Mouse (Mus musculus): ENCODE measurements at regions not wholly inside any gene's neighbourhood (a gene's known extent, or its start where the extent isn't known, plus 50 kb on each side); places are given as distances from the start of the nearest gene placed in this dataset.
A peak's percentile ranks its signal among the peaks of the same experiment; 100 is the strongest.

DNA sequence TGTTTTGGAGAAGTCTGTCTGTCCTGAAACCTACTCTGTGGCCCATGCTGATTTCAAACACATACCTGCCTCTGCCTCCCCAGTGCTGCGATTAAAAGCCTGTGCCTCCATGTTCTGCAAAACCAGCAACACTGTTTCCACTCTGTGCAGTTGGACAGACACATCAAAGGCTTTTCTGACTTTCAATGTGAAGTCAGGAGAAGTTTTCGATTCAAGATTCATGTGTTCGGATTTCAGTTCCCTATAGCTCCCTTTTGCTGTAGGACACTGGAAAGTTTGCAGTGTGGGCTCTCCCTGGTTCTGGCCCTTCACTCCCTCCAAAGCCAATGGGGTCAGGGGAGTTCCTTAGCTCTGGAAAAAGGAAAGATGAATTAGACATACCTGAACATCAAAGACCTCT, 154.5 kb upstream of the Klf4 start:
- H3K9ac ChIP-seq (replicated peaks): no peak overlapping the region
- no peak overlapping the region for H3K27ac ChIP-seq
- WGBS: 89% methylated on average over 3 of the region's 3 CpGs
- no peaks in the 10 kb centered on the region for H3K36me3 ChIP-seq
- no peak overlapping the region for H3K4me3 ChIP-seq (replicated peaks)
- no peaks in the 10 kb centered on the region for H3K27me3 ChIP-seq
- H3K4me1 ChIP-seq (replicated peaks): no peaks in the 10 kb centered on the region
- H3K4me2 ChIP-seq: no peak overlapping the region
- no peaks in the 10 kb centered on the region for H3K9me3 ChIP-seq
- ATAC-seq (ENCODE audit: insufficient number of reproducible peaks, insufficient read depth, low FRiP score, low TSS enrichment, low read depth): no peak

DNA sequence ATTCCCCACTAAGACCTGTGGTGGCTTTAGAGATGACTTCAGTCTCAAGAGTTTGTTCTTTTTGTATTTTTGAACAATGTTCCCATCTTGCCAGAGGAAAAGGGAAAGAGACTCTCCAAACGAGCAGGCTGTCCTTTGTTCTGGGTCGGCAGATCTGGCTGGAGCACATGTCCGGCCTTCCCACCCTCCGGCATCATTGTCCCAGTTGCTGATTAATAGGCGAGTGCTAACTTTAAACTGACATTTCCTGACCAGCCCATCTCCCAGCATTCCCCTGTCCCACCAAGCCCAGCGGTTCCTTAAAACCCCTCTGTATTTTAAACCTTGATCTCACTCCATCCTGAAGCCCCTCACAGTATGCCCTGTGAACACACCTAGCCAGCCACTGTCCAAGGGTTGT, 140.0 kb upstream of the Klf4 start:
- Histone ChIP-seq H3K4me3 (replicated peaks) (no peak overlapping the region), H3K4me1 (replicated peaks) (no peaks in the 10 kb centered on the region), H3K4me2 (no peak overlapping the region), H3K27me3 (no peaks in the 10 kb centered on the region), H3K9ac (replicated peaks) (no peak overlapping the region), H3K36me3 (no peaks in the 10 kb centered on the region), H3K27ac (no peak overlapping the region), H3K9me3 (no peaks in the 10 kb centered on the region)
- WGBS: 71% methylated on average over 6 of the region's 6 CpGs
- ATAC-seq (ENCODE audit: insufficient number of reproducible peaks, insufficient read depth, low FRiP score, low TSS enrichment, low read depth): no peak

GRCm38 (mm10) chr4:55670258-55670657, 138.0 kb upstream of the Klf4 start:
- no peak for ATAC-seq (ENCODE audit: insufficient number of reproducible peaks, insufficient read depth, low FRiP score, low TSS enrichment, low read depth)
- no peaks in the 10 kb centered on the region for H3K4me1 ChIP-seq (replicated peaks)
- WGBS: 81% methylated on average over 4 of the region's 4 CpGs
- H3K36me3 ChIP-seq: no peaks in the 10 kb centered on the region
- H3K9ac ChIP-seq (replicated peaks): no peak overlapping the region
- no peaks in the 10 kb centered on the region for H3K27me3 ChIP-seq
- H3K9me3 ChIP-seq: no peaks in the 10 kb centered on the region
- no peak overlapping the region for H3K27ac ChIP-seq
- no peak overlapping the region for H3K4me2 ChIP-seq
- no peak overlapping the region for H3K4me3 ChIP-seq (replicated peaks)

DNA sequence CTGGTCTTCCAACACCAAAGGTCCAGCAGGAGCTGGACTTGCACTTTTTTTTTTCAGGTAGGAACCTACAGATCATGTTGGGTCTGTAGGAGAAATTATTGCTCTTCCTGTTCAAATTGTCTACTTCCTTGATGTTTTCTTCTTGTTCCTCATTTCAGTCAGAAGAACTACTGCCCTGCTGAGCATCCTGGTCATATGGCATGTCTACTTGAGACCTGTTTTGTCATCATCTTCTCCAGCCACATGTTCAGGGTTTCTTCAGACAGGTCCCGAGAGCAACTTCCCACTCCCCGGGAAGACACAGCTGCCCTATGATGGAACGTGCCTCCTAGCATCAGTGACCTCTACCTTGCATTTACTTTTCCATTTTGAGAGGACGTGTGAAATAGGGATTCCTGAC, 132.6 kb upstream of the Klf4 start:
- ATAC-seq (ENCODE audit: insufficient number of reproducible peaks, insufficient read depth, low FRiP score, low TSS enrichment, low read depth): no peak
- no peak overlapping the region for H3K27ac ChIP-seq
- no peak overlapping the region for H3K4me3 ChIP-seq (replicated peaks)
- H3K9me3 ChIP-seq: no peaks in the 10 kb centered on the region
- WGBS: 78% methylated on average over 4 of the region's 4 CpGs
- no peak overlapping the region for H3K9ac ChIP-seq (replicated peaks)
- H3K4me2 ChIP-seq: no peak overlapping the region
- H3K4me1 ChIP-seq (replicated peaks): 0 out of 2 replicates have a peak, but pooled peaks cover 4% of the 10 kb centered on the region
- no peaks in the 10 kb centered on the region for H3K36me3 ChIP-seq
- 0 out of 2 replicates have a peak, but pooled peaks cover 3% of the 10 kb centered on the region for H3K27me3 ChIP-seq

- no peak for ATAC-seq (ENCODE audit: insufficient number of reproducible peaks, insufficient read depth, low FRiP score, low TSS enrichment, low read depth)
- WGBS: 8% methylated on average over 5 of the region's 5 CpGs
- Histone ChIP-seq H3K4me1 (replicated peaks) (0 out of 2 replicates have a peak, but pooled peaks cover 4% of the 10 kb centered on the region), H3K9ac (replicated peaks) (no peak overlapping the region), H3K36me3 (no peaks in the 10 kb centered on the region), H3K27ac (no peak overlapping the region), H3K4me3 (replicated peaks) (no peak overlapping the region), H3K27me3 (0 out of 2 replicates have a peak, but pooled peaks cover 3% of the 10 kb centered on the region), H3K4me2 (no peak overlapping the region), H3K9me3 (no peaks in the 10 kb centered on the region)
These were observed 131.6 kb upstream of the Klf4 start for GRCm38 (mm10) chr4:55663856-55664255.

- WGBS: 41% methylated on average over 5 of the region's 5 CpGs
- Histone ChIP-seq H3K27ac (no peak overlapping the region), H3K4me1 (replicated peaks) (0 out of 2 replicates have a peak, but pooled peaks cover 4% of the 10 kb centered on the region), H3K36me3 (no peaks in the 10 kb centered on the region), H3K9ac (replicated peaks) (no peak overlapping the region), H3K9me3 (no peaks in the 10 kb centered on the region), H3K27me3 (0 out of 2 replicates have a peak, but pooled peaks cover 3% of the 10 kb centered on the region), H3K4me2 (no peak overlapping the region), H3K4me3 (replicated peaks) (no peak overlapping the region)
- ATAC-seq (ENCODE audit: insufficient number of reproducible peaks, insufficient read depth, low FRiP score, low TSS enrichment, low read depth): no peak
These were observed 129.8 kb upstream of the Klf4 start for GRCm38 (mm10) chr4:55662041-55662440.

DNA sequence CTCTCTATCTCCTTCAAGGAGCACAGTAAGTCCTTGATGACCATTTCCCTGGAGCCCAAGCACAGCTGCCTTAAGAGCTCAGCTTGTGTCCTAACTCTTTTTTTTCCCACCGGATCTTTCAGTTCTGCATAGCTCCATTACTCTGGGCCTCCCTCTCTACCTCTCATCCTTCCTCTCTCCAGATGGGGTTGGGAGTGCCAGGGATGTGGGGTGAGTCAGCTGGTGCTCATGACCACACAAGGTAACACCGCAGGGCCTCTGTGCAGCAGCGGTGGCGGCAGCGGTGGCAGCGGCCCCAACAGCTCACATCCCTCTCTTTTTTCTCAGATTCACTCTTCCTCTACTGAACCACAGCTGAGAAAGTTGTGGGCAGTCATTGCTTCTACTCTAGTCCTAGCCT, 126.6 kb upstream of the Klf4 start:
- Histone ChIP-seq H3K4me3 (replicated peaks) (no peak overlapping the region), H3K4me2 (no peak overlapping the region), H3K4me1 (replicated peaks) (0 out of 2 replicates have a peak, but pooled peaks cover 7% of the 10 kb centered on the region), H3K36me3 (no peaks in the 10 kb centered on the region), H3K9ac (replicated peaks) (no peak overlapping the region), H3K27ac (no peak overlapping the region), H3K27me3 (peaks cover 8% of the 10 kb centered on the region; the same call in 1 of the 2 replicates), H3K9me3 (no peaks in the 10 kb centered on the region)
- WGBS: 96% methylated on average over 6 of the region's 6 CpGs
- ATAC-seq (ENCODE audit: insufficient number of reproducible peaks, insufficient read depth, low FRiP score, low TSS enrichment, low read depth): no peak

DNA sequence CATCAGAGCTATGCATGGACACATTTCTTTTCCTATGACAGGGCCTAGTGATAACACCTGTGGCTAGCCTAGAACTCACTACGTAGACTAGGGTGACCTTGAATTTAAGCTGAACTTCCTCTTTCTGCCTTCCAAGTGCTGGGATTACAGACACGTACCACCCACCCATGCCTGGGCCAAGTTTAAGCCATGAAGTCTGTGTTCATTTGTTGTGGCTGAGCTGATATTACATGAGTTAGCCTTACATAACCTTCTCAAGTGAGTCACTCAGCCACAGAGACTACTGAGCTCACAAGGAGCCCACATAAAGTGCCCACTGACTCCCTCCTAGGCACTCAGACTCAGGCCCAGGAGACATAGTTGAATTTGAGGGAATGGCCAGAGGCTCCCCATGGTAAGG, 123.1 kb upstream of the Klf4 start:
- Histone ChIP-seq H3K9ac (replicated peaks) (no peak overlapping the region), H3K4me1 (replicated peaks) (peaks cover 19% of the 10 kb centered on the region), H3K4me3 (replicated peaks) (no peak overlapping the region), H3K9me3 (no peaks in the 10 kb centered on the region), H3K36me3 (no peaks in the 10 kb centered on the region), H3K27ac (no peak overlapping the region), H3K27me3 (peaks cover 28% of the 10 kb centered on the region), H3K4me2 (no peak overlapping the region)
- WGBS: 92% methylated on average over 2 of the region's 2 CpGs
- no peak for ATAC-seq (ENCODE audit: insufficient number of reproducible peaks, insufficient read depth, low FRiP score, low TSS enrichment, low read depth)

- Histone ChIP-seq H3K27ac (no peak overlapping the region), H3K27me3 (peaks cover 35% of the 10 kb centered on the region), H3K9ac (replicated peaks) (no peak overlapping the region), H3K4me1 (replicated peaks) (peaks cover 24% of the 10 kb centered on the region), H3K36me3 (no peaks in the 10 kb centered on the region), H3K4me3 (replicated peaks) (peak overlapping the region; percentile 52; the same call in 1 of the 2 replicates), H3K9me3 (no peaks in the 10 kb centered on the region), H3K4me2 (peak overlapping the region; percentile 64)
- ATAC-seq (ENCODE audit: insufficient number of reproducible peaks, insufficient read depth, low FRiP score, low TSS enrichment, low read depth): no peak
- 70% methylated on average over 5 of the region's 5 CpGs for WGBS
These were observed 120.4 kb upstream of the Klf4 start for GRCm38 (mm10) chr4:55652628-55653027.

DNA sequence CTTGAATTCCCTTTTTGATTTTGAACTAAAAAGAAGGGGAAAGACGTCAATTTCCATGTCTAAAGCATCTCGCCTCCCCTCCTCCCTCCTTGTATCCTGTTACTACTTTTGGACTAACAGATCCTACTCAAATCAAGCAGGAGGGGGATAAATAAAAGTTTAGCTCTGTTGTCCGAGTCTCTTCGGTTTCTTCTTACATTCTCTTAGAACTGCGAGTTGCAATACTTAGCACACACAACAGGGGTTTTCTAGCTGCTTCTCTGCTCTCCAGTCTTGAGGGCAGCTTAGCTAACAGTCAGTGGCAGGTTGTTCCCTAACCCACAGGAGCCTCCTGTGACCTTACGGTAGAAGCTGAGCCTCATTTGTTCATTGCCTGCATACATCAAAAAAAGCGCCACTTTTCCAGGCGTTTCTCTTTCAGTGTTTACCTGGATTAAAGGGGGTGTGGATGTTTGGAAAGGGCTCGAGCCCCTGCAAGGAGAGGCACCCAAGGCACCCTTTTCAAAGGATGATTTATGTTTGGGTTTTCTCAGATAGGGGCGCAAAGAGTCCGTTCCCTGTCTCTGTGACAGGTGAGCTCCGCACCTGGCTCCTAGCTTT, 119.6 kb upstream of the Klf4 start:
- no peaks in the 10 kb centered on the region for H3K36me3 ChIP-seq

DNA sequence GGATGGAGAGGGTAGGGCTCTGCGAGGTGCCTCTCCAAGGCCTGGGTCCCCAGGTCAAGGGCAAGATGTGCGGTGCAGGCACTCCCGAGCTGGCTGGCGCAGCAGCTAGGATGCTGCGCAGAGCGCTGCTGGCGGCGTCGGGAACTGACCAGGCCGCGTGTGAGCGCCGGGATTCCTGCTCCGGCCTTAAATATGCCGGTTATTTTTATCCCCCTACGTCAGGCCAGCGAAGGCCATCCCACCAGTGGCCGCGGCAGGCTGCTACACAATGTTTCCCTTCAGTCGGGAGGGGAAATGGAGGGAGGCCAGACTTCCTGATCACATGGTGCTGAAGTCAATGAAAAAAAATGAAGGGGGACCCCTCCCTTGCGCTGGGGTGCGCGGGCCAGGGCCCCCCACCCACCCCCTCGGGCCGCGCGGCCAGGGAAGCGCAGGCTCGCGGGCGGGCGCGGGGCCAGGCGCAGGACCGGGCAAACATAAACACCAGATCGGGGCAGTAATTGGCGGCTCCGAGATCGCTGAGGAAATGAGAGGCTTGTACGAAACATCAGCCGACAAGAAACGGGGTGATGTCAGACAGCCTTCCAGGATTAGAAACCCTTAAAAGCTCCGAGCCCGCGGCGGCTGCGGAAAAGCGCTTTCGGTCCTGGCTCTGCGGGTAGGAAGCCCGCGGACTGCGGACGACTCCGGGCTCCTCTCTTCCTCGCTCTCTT, 118.9 kb upstream of the Klf4 start:
- Histone ChIP-seq H3K4me3 (replicated peaks) (peak overlapping the region; percentile 52), H3K9me3 (no peaks in the 10 kb centered on the region), H3K27ac (peak overlapping the region; percentile 94), H3K4me2 (peak overlapping the region; percentile 64), H3K27me3 (peaks cover 35% of the 10 kb centered on the region), H3K9ac (replicated peaks) (peak overlapping the region; percentile 60), H3K4me1 (replicated peaks) (peaks cover 21% of the 10 kb centered on the region), H3K36me3 (no peaks in the 10 kb centered on the region)
- under 1% methylated on average over 52 of the region's 56 CpGs for WGBS
- peak; percentile 90 for ATAC-seq (ENCODE audit: insufficient number of reproducible peaks, insufficient read depth, low FRiP score, low TSS enrichment, low read depth)

More for the DNA sequence above, 119.6 kb upstream of the Klf4 start:
- H3K4me3 ChIP-seq (replicated peaks): peak overlapping the region; percentile 52
- WGBS: 8% methylated on average over 12 of the region's 12 CpGs
- no peak for ATAC-seq (ENCODE audit: insufficient number of reproducible peaks, insufficient read depth, low FRiP score, low TSS enrichment, low read depth)
- H3K4me2 ChIP-seq: peak overlapping the region; percentile 64
- peak overlapping the region; percentile 94 for H3K27ac ChIP-seq
- H3K4me1 ChIP-seq (replicated peaks): peaks cover 24% of the 10 kb centered on the region
- peak overlapping the region; percentile 60 for H3K9ac ChIP-seq (replicated peaks)
- no peaks in the 10 kb centered on the region for H3K9me3 ChIP-seq
- peaks cover 35% of the 10 kb centered on the region for H3K27me3 ChIP-seq

All from limb, embryonic 12.5 days (tissue).